Mouse (Mus musculus) lung, embryonic 16.5 days (tissue): Measurements from ENCODE around the gene Gm10306. TPM values are rescaled to one million over a fixed set of nuclear protein-coding genes. Genes with fewer than 3 reads are reported as not detected.

Experiments
- ATAC-seq: fragments of 200-750 bp; cut with Nextera tagmentation; 2 replicates; pipeline ENCODE4 v1.8.0; 2017; ENCODE audit warnings: low read depth, mild to moderate bottlenecking, moderate library complexity
- H3K27ac ChIP-seq: fragments of 300-500 bp; sonication (generic); 2 replicates; pipeline ENCODE4 v1.5.1; 2014; ENCODE audit warnings: mild to moderate bottlenecking, control low read depth, low read length
- H3K27me3 ChIP-seq: fragments of 300-500 bp; sonication (generic); 2 replicates; pipeline ENCODE4 v1.6.1; 2014; ENCODE audit warnings: low read depth, low read length, mixed read lengths; ENCODE audit not compliant: control insufficient read depth, insufficient read depth
- H3K36me3 ChIP-seq: fragments of 300-500 bp; sonication (generic); 2 replicates; pipeline ENCODE4 v1.6.1; 2014; ENCODE audit warnings: low read length; ENCODE audit not compliant: control insufficient read depth, insufficient read depth
- H3K4me1 ChIP-seq: fragments of 300-500 bp; sonication (generic); replicated peaks from 2 replicates; pipeline ENCODE4 v1.6.1; 2014; ENCODE audit warnings: low read length, mixed read lengths; ENCODE audit not compliant: control insufficient read depth, insufficient read depth
- H3K4me2 ChIP-seq: fragments of 300-500 bp; sonication (generic); 2 replicates; pipeline ENCODE4 v1.6.1; 2014; ENCODE audit warnings: low read depth, low read length, control low read depth
- H3K4me3 ChIP-seq: fragments of 300-500 bp; sonication (generic); 2 replicates; pipeline ENCODE4 v1.5.1; 2014; ENCODE audit warnings: mild to moderate bottlenecking, low read length, control low read depth
- H3K9ac ChIP-seq: fragments of 300-500 bp; sonication (generic); 2 replicates; pipeline ENCODE4 v1.6.1; 2014; ENCODE audit warnings: low read length, control low read depth
- H3K9me3 ChIP-seq: fragments of 300-500 bp; sonication (generic); 2 replicates; pipeline ENCODE4 v1.6.1; 2016; ENCODE audit warnings: low read length; ENCODE audit not compliant: control insufficient read depth
- WGBS: fragments of 180-500 bp; shearing (Covaris S2); extraction: QIAGEN DNeasy Blood & Tissue Kit; methylation state at CpG from one replicate; pipeline ENCODE4 v1.1.7; 2014; 5-methylcytosine and 5-hydroxymethylcytosine counted together
- polyA plus RNA-seq: library from polyadenylated mRNA; unstranded; fragments of >200 nt; fragmentation: Nextera tagmentation; extraction: Ambion mirVana; gene quantifications from 2 replicates; pipeline ENCODE4 v1.2.1, GENCODE M21; 2015

Gm10306 gene
- 0.63 TPM in 1 of 2 replicates, not detected in the other for polyA plus RNA-seq

GRCm38 (mm10) chr4:94556265-94557054, at the start of gene Gm10306, which contains the start of gene Caap1:
Gene Gm10306 (plus strand): TSS chr4:94556546.
Gene Caap1 (minus strand): TSS chr4:94556796.
- peak within 1 kb of the TSS; percentile 69 for H3K27ac ChIP-seq
- peak within 1 kb of the TSS; percentile 82 for H3K4me2 ChIP-seq
- H3K9ac ChIP-seq = peak within 1 kb of the TSS; percentile 84
- peaks cover 9% of the 10 kb centered on the region for H3K4me1 ChIP-seq
- 1% methylated on average over 82 of the region's 83 CpGs for WGBS
- peak; percentile 99 for ATAC-seq
- no peaks in the 10 kb centered on the region for H3K27me3 ChIP-seq
- H3K4me3 ChIP-seq = peak within 1 kb of the TSS; percentile 97
- no peaks in the 10 kb centered on the region for H3K9me3 ChIP-seq
- H3K36me3 ChIP-seq = no peaks in the 10 kb centered on the region

GRCm38 (mm10) chr4:94515366-94515765, 41.0 kb upstream of the Gm10306 start:
- Histone ChIP-seq H3K4me3 (no peak overlapping the region), H3K36me3 (peaks cover 6% of the 10 kb centered on the region; the same call in 1 of the 2 replicates), H3K27me3 (no peaks in the 10 kb centered on the region), H3K4me2 (no peak overlapping the region), H3K9ac (no peak overlapping the region), H3K4me1 (no peaks in the 10 kb centered on the region), H3K27ac (no peak overlapping the region), H3K9me3 (no peaks in the 10 kb centered on the region)
- 78% methylated on average over 3 of the region's 3 CpGs for WGBS
- no peak for ATAC-seq

GRCm38 (mm10) chr4:94517631-94518030, 38.7 kb upstream of the Gm10306 start:
- Histone ChIP-seq H3K27ac (no peak overlapping the region), H3K9me3 (no peaks in the 10 kb centered on the region), H3K36me3 (no peaks in the 10 kb centered on the region), H3K4me1 (no peaks in the 10 kb centered on the region), H3K27me3 (no peaks in the 10 kb centered on the region), H3K4me3 (no peak overlapping the region), H3K9ac (no peak overlapping the region), H3K4me2 (no peak overlapping the region)
- no peak for ATAC-seq
- 61% methylated on average over 4 of the region's 4 CpGs for WGBS

GRCm38 (mm10) chr4:94523321-94523720, 33.0 kb upstream of the Gm10306 start:
- no peaks in the 10 kb centered on the region for H3K9me3 ChIP-seq
- no peak overlapping the region for H3K27ac ChIP-seq
- H3K4me2 ChIP-seq = no peak overlapping the region
- ATAC-seq = no peak
- H3K9ac ChIP-seq = no peak overlapping the region
- no peaks in the 10 kb centered on the region for H3K4me1 ChIP-seq
- no peaks in the 10 kb centered on the region for H3K27me3 ChIP-seq
- no peak overlapping the region for H3K4me3 ChIP-seq
- no peaks in the 10 kb centered on the region for H3K36me3 ChIP-seq

GRCm38 (mm10) chr4:94529448-94529847, 26.9 kb upstream of the Gm10306 start:
- no peak overlapping the region for H3K27ac ChIP-seq
- no peaks in the 10 kb centered on the region for H3K27me3 ChIP-seq
- H3K9ac ChIP-seq = no peak overlapping the region
- H3K4me2 ChIP-seq = no peak overlapping the region
- no peak overlapping the region for H3K4me3 ChIP-seq
- H3K36me3 ChIP-seq = no peaks in the 10 kb centered on the region
- no peaks in the 10 kb centered on the region for H3K9me3 ChIP-seq
- no peaks in the 10 kb centered on the region for H3K4me1 ChIP-seq
- WGBS = 96% methylated on average over 1 of the region's 1 CpGs
- ATAC-seq = no peak

GRCm38 (mm10) chr4:94533205-94533604, 23.1 kb upstream of the Gm10306 start:
- Histone ChIP-seq H3K27me3 (no peaks in the 10 kb centered on the region), H3K4me2 (no peak overlapping the region), H3K4me1 (no peaks in the 10 kb centered on the region), H3K36me3 (peaks cover 3% of the 10 kb centered on the region; the same call in 1 of the 2 replicates), H3K9ac (no peak overlapping the region), H3K4me3 (no peak overlapping the region), H3K9me3 (no peaks in the 10 kb centered on the region), H3K27ac (no peak overlapping the region)
- no peak for ATAC-seq

GRCm38 (mm10) chr4:94543041-94543440, 13.3 kb upstream of the Gm10306 start:
- no peaks in the 10 kb centered on the region for H3K27me3 ChIP-seq
- H3K9me3 ChIP-seq = no peaks in the 10 kb centered on the region
- no peak overlapping the region for H3K4me3 ChIP-seq
- no peak overlapping the region for H3K4me2 ChIP-seq
- 82% methylated on average over 4 of the region's 4 CpGs for WGBS
- H3K36me3 ChIP-seq = peaks cover 7% of the 10 kb centered on the region; the same call in 1 of the 2 replicates
- no peak for ATAC-seq
- H3K27ac ChIP-seq = no peak overlapping the region
- H3K4me1 ChIP-seq = no peaks in the 10 kb centered on the region
- no peak overlapping the region for H3K9ac ChIP-seq

GRCm38 (mm10) chr4:94544321-94544720, 12.0 kb upstream of the Gm10306 start:
- Histone ChIP-seq H3K9ac (no peak overlapping the region), H3K27me3 (no peaks in the 10 kb centered on the region), H3K4me2 (no peak overlapping the region), H3K4me3 (no peak overlapping the region), H3K36me3 (peaks cover 9% of the 10 kb centered on the region; the same call in 1 of the 2 replicates), H3K4me1 (no peaks in the 10 kb centered on the region), H3K9me3 (no peaks in the 10 kb centered on the region), H3K27ac (no peak overlapping the region)
- no peak for ATAC-seq
- WGBS = 81% methylated on average over 7 of the region's 7 CpGs

- 88% methylated on average over 5 of the region's 5 CpGs for WGBS
- Histone ChIP-seq H3K9me3 (no peaks in the 10 kb centered on the region), H3K4me2 (peak overlapping the region; percentile 17; the same call in 1 of the 2 replicates), H3K27me3 (no peaks in the 10 kb centered on the region), H3K36me3 (no peaks in the 10 kb centered on the region), H3K4me1 (peaks cover 9% of the 10 kb centered on the region), H3K9ac (no peak overlapping the region), H3K4me3 (peak overlapping the region; percentile 6; the same call in 1 of the 2 replicates), H3K27ac (no peak overlapping the region)
- no peak for ATAC-seq
Observed at GRCm38 (mm10) chr4:94554955-94555494, 1.3 kb upstream of the Gm10306 start.
